Mouse (Mus musculus) erythroblast, embryonic 14.5 days (primary cell): Measurements from ENCODE around the gene Scarf1. TPM values are rescaled to one million over a fixed set of nuclear protein-coding genes. Genes with fewer than 3 reads are reported as not detected.
A peak's percentile ranks its signal among the peaks of the same experiment; 100 is the strongest.

Experiments used
- H3K27me3 ChIP-seq: 2 replicates; pipeline ENCODE4 v1.6.1; 2012; ENCODE audit warnings: inconsistent platforms; ENCODE audit not compliant: control insufficient read depth
- H3K36me3 ChIP-seq: 2 replicates; pipeline ENCODE4 v1.6.1; 2012; ENCODE audit warnings: mild to moderate bottlenecking, inconsistent platforms; ENCODE audit not compliant: control insufficient read depth
- H3K4me1 ChIP-seq: 2 replicates; pipeline ENCODE4 v1.6.1; 2012; ENCODE audit warnings: inconsistent platforms; ENCODE audit not compliant: control insufficient read depth
- H3K4me3 ChIP-seq: replicated peaks from 2 replicates; pipeline ENCODE3; 2012; ENCODE audit warnings: moderate library complexity, mild to moderate bottlenecking, inconsistent platforms
- H3K9me3 ChIP-seq: 2 replicates; pipeline ENCODE4 v1.6.1; 2012; ENCODE audit warnings: low read length, inconsistent platforms, mixed read lengths; ENCODE audit not compliant: control insufficient read depth
- GATA1 ChIP-seq: IDR thresholded peaks from 2 replicates; pipeline ENCODE4 v1.6.1; 2012; ENCODE audit warnings: low read length, inconsistent platforms, mixed read lengths
- TAL1 ChIP-seq: IDR thresholded peaks from 3 replicates; pipeline ENCODE4 v1.6.1; 2012; ENCODE audit warnings: low read length, inconsistent platforms, mixed read lengths
- polyA plus RNA-seq: library from polyadenylated mRNA; stranded (reverse); fragments of >175 nt; gene quantifications from 2 replicates; pipeline ENCODE4 v1.2.3, GENCODE M21; 2012

Gene Scarf1
- polyA plus RNA-seq, 1 experiment = 0.06 TPM

- peaks cover 6% of the 10 kb centered on the region for H3K27me3 ChIP-seq
- no peak for TF ChIP-seq TAL1
- peak; percentile 25; the same call in 1 of the 2 replicates for TF ChIP-seq GATA1
- H3K4me1 ChIP-seq = peaks cover 42% of the 10 kb centered on the region
- no peaks in the 10 kb centered on the region for H3K9me3 ChIP-seq
- H3K4me3 ChIP-seq = peak overlapping the region; percentile 15
- peaks cover 5% of the 10 kb centered on the region for H3K36me3 ChIP-seq
Measured at GRCm38 (mm10) chr11:75472469-75473081, 40.8 kb upstream of the Scarf1 start.

- Histone ChIP-seq H3K27me3 (peaks cover 6% of the 10 kb centered on the region), H3K9me3 (no peaks in the 10 kb centered on the region), H3K4me3 (no peak overlapping the region), H3K4me1 (peaks cover 34% of the 10 kb centered on the region), H3K36me3 (peaks cover 5% of the 10 kb centered on the region)
- TF ChIP-seq TAL1 = no peak
- TF ChIP-seq GATA1 = no peak
Measured at GRCm38 (mm10) chr11:75473376-75473775, 40.0 kb upstream of the Scarf1 start.

- H3K4me1 ChIP-seq = peaks cover 26% of the 10 kb centered on the region
- H3K4me3 ChIP-seq = peak overlapping the region; percentile 100
- TF ChIP-seq GATA1 = no peak
- TF ChIP-seq TAL1 = no peak
- peaks cover 36% of the 10 kb centered on the region for H3K36me3 ChIP-seq
- H3K9me3 ChIP-seq = no peaks in the 10 kb centered on the region
- peaks cover 21% of the 10 kb centered on the region for H3K27me3 ChIP-seq
Measured at GRCm38 (mm10) chr11:75486192-75486591, 27.1 kb upstream of the Scarf1 start.

- no peaks in the 10 kb centered on the region for H3K9me3 ChIP-seq
- H3K4me1 ChIP-seq = peaks cover 26% of the 10 kb centered on the region
Measured at GRCm38 (mm10) chr11:75486601-75487285, 26.6 kb upstream of the Scarf1 start, which contains the start of gene Prpf8. Prpf8 (plus strand) TSS chr11:75486816.

GRCm38 (mm10) chr11:75487496-75487895, 25.8 kb upstream of the Scarf1 start:
- H3K4me1 ChIP-seq = peaks cover 26% of the 10 kb centered on the region
- peaks cover 21% of the 10 kb centered on the region for H3K27me3 ChIP-seq
- peaks cover 49% of the 10 kb centered on the region for H3K36me3 ChIP-seq
- H3K4me3 ChIP-seq = peak overlapping the region; percentile 100
- TF ChIP-seq GATA1 (no peak), TAL1 (no peak)
- H3K9me3 ChIP-seq = no peaks in the 10 kb centered on the region

More at GRCm38 (mm10) chr11:75486601-75487285, 26.6 kb upstream of the Scarf1 start, which contains the start of gene Prpf8:
- H3K27me3 ChIP-seq = peaks cover 21% of the 10 kb centered on the region
- H3K4me3 ChIP-seq = peak within 1 kb of the TSS; percentile 100
- peaks cover 42% of the 10 kb centered on the region for H3K36me3 ChIP-seq
- TF ChIP-seq GATA1 (no peak), TAL1 (no peak)

- peaks cover 2% of the 10 kb centered on the region for H3K4me1 ChIP-seq
- H3K9me3 ChIP-seq = no peaks in the 10 kb centered on the region
- H3K36me3 ChIP-seq = peaks cover 99% of the 10 kb centered on the region
- no peaks in the 10 kb centered on the region for H3K27me3 ChIP-seq
- no peak overlapping the region for H3K4me3 ChIP-seq
- TF ChIP-seq TAL1 (no peak), GATA1 (no peak)
Measured at GRCm38 (mm10) chr11:75494296-75495049, 18.9 kb upstream of the Scarf1 start.

GRCm38 (mm10) chr11:75498126-75498525, 15.2 kb upstream of the Scarf1 start:
- Histone ChIP-seq H3K9me3 (no peaks in the 10 kb centered on the region), H3K36me3 (peaks cover 99% of the 10 kb centered on the region), H3K27me3 (no peaks in the 10 kb centered on the region), H3K4me3 (no peak overlapping the region), H3K4me1 (no peaks in the 10 kb centered on the region; the same call in none of the 2 replicates)
- TF ChIP-seq GATA1 = no peak
- TF ChIP-seq TAL1 = no peak

- no peak overlapping the region for H3K4me3 ChIP-seq
- H3K4me1 ChIP-seq = peaks cover 24% of the 10 kb centered on the region
- H3K9me3 ChIP-seq = no peaks in the 10 kb centered on the region
- H3K36me3 ChIP-seq = peaks cover 80% of the 10 kb centered on the region
- TF ChIP-seq TAL1 (no peak), GATA1 (no peak)
- no peaks in the 10 kb centered on the region for H3K27me3 ChIP-seq
Measured at GRCm38 (mm10) chr11:75508162-75508561, 5.2 kb upstream of the Scarf1 start.

- no peaks in the 10 kb centered on the region for H3K27me3 ChIP-seq
- no peaks in the 10 kb centered on the region for H3K9me3 ChIP-seq
- H3K4me3 ChIP-seq = no peak overlapping the region
- TF ChIP-seq GATA1 (no peak), TAL1 (no peak)
- H3K4me1 ChIP-seq = peaks cover 24% of the 10 kb centered on the region
- H3K36me3 ChIP-seq = peaks cover 72% of the 10 kb centered on the region
Measured at GRCm38 (mm10) chr11:75508904-75509303, 4.4 kb upstream of the Scarf1 start.
